Mouse (Mus musculus) spleen, embryonic (tissue): Measurements from ENCODE around the gene Ss18l1.

Experiments
- CTCF ChIA-PET: fragments of 350-600 bp; sonication (Branson Sonifier 250); formaldehyde crosslinking; loops from one replicate; lab custom pipeline; 2022; lab: Charles Lee

Gene Ss18l1

GRCm38 (mm10) chr2:180117485-180118194 is 75.3 kb downstream of the Ss18l1 start:
- CTCF ChIA-PET, result interaction anchor here (0.6 to 2.6 kb wide), 2 partner anchors 13 to 1423 kb away, joined by 8 to 16 read pairs; partner anchors contain the start of gene Hrh3

GRCm38 (mm10) chr2:180118661-180119438 is 76.5 kb downstream of the Ss18l1 start, which contains the start of gene Osbpl2:
TSS of gene Osbpl2 (plus strand) at chr2:180119306.
- CTCF ChIA-PET, result interaction anchor here (2.6 kb wide), 1 partner anchor 14 kb away, joined by 8 read pairs; the partner anchor contains the start of gene Hrh3
